Mouse (Mus musculus): ENCODE data around the gene Hacd4.

Hacd4 gene

DNA sequence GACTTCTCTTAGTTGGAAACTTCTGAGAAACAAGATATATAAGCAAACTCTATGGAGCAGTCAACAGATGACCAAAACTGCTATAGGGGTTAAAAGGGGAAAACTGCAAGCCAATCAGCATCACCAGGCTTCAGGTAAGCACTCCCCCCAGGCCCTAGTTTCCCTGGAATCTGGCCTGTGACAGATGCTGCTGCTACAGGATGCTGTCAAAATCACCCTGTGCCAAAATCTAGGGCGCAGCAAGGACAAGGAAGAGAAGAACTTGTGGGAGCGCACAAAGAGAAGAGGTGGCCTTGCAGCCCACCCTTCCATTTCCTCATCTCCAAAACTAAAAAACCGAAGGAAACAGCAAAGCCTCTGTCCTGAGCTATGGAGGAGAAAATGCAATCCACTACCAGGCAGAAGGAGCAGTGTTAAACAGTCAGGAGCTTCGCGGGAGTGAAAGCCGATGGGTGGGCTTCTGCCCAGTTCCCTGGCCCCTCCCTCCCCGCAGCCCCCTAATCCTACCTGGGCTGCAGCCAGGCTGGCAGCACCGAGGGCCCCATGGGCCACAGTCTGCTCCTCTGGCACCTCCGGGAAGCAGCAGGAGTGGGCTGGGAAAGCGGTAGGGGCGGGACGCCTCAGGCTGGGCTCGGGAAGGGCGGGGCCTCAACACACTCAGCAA lies at the start of gene Hacd4:
Gene Hacd4, minus strand, starts transcription at position 603 of the 664 bp plus-strand sequence.
- no peak for DNase-seq (ENCODE audit: low spot score)

DNA sequence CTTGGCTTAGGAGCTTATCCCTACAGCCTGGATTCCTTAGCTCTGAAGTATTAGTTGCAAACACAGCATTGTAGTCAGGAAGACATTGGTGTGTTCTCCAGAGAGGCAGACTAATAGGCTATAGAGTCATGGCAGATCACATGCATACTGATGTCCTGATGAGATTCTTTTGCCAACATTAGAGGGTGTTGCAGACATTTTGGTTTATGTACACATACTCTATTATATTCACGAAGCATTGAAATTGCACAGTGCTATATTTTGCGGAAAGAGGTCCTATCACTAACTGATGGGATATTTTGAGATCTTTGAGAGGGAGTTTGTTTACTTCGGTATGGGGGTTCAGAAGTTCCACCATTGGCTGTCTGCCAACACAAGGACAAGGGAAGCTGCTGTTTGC lies 49.4 kb upstream of the Hacd4 start:
- DNase-seq (ENCODE audit: low spot score): no peak

DNA sequence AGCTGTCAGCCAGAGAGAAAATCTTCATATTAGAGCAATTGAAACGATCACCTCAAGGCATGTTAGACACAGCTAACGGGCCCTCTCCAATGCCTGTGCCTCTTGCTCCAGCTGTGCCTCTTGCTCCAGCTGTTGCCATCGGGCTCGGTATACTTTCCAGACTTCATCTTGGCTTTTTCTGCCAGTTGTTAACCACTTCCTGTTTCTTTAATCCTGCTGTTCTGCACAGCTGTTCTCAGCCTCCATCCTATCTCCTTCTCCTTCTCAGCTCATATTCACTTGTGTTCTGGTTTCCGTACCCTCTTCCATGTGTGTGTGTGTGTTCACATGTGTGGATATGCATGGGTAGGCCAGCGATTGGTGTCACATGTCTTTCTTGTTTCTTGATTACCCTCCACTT lies 41.4 kb upstream of the Hacd4 start:
- no peak for DNase-seq (ENCODE audit: low spot score)

DNA sequence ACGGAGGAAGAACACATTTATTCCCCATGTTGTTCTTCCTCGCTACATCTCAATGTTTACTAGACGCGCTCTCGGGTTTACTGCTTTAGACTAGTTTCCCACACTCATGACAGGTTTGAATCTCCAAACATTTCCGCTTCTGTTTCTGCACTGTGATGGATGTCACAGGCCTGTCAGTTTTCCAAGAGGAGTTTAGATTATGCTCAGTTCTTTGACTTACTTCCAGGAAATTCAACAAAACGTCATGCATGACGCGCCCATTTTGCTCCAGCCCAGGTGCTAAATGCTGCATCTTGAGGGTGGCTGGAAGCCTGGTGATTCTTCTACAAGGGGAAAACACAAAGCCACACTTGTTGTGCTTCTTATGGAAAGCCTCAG lies 40.1 kb upstream of the Hacd4 start:
- DNase-seq (ENCODE audit: low spot score): no peak

DNA sequence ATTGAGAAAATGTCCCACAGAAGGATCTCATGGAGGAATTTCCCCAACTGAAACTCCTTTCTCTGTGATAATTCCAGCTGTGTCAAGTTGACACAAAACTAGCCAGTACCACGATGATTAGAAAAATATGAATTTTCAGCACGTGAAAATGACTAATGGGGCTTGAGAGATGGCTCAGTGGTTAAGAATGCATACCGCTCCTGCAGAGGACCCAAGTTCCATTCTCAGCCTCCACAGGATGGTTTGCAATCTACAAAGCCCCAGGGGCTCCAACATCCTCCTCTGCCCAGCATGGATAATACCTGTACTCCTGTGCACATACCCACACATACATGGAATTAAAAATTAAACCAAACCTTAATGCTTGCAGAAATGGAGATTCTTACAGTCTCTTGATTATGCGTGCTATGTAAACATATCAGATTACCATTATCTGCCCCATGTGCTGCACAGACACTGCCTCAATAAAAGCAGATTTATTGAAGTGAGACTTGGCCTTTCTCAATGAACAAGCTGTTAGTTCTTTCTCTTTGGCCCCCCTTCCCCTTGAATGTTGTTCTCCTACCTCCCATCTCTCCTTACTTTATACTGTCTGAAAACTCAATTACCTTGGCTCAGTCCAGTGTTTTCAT lies 39.6 kb upstream of the Hacd4 start:
- DNase-seq (ENCODE audit: low spot score): no peak

DNA sequence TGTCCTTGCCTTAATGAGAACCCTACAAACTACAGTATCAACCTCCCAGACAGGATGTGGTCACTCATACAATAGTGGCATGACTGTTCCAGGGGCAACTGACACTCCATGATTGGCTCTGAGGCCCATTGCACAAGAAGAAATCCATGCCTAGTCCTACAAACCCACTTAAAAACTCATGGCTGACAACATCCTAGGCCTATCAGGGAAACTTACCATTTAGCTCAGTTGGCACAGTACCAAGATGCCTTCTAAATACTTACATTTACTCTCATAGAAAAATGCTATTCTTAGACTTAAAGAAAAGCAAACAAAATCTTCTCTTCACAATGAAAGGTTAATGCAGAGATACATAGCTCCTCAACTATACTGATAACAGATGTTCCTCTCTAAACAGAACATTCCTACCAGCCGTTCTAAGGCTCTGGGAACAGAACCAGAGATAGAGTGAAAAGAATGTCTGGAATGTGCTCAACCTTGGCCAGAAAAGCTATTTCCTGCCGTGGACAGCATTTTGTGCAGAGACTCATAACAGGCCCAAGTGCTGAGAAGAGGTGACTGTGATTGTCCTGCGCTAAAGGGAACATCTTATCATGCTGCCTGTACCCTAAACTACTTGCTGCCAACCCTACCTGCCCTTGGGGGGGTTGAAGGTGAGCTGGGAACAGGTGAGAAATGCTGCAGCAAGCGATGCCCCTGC lies 37.9 kb upstream of the Hacd4 start:
- DNase-seq (ENCODE audit: low spot score): no peak

DNA sequence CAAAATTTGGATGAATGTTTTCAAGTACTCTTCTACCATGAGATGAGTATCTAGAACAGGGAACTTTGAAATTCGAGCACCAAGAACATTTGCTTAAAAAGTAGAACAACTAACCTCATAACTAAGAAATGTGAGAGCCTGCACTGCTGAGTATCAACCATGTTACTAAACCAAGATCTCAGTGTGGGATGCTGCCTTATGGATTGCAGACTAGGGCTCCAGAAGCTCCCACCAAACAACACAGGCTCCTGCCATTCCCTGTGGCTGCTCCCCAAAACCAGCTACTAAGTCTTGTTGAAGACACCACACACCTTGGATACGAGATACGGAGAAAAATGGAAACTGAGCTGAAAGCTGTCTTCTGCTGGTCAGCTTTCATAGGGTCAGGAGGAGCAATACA lies 37.4 kb upstream of the Hacd4 start:
- no peak for DNase-seq (ENCODE audit: low spot score)

DNA sequence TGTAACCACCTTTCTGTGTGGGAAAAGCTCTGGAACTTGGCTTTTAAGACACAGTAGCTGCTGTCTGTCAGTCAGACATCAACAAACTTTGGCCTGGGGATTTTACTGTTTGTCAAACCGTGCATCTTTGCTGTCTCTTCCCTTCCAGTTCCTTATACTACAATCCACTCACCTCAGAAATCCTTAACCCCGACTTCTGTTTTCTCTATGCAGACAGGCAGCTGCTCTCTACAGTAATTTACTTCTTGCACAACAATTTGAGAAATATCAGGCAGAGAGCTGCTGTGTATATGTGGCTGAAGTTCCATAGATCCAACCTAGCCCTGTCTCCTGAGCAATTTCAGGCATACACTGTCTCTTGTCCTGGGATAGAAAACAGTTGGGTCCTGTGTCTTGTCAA lies 32.8 kb upstream of the Hacd4 start:
- no peak for DNase-seq (ENCODE audit: low spot score)

DNA sequence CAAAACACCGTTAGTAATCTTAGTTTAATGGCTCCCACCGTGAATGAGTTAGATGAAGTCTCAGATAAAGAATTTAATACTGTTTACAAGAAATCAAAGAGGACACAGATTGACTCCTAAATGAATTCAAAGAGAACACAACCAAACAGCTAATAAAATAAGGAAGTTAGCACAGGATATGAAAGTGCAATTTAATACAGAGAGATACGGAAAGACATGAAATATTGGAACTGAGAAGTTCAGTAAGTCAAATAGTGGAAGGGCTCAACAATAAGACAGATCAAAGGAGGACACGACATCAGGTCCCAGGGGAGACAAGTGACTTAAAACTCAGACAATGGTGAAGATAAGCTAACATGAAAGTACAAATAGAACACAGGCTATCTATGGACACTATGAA lies 25.8 kb upstream of the Hacd4 start:
- no peak for DNase-seq (ENCODE audit: low spot score)

DNA sequence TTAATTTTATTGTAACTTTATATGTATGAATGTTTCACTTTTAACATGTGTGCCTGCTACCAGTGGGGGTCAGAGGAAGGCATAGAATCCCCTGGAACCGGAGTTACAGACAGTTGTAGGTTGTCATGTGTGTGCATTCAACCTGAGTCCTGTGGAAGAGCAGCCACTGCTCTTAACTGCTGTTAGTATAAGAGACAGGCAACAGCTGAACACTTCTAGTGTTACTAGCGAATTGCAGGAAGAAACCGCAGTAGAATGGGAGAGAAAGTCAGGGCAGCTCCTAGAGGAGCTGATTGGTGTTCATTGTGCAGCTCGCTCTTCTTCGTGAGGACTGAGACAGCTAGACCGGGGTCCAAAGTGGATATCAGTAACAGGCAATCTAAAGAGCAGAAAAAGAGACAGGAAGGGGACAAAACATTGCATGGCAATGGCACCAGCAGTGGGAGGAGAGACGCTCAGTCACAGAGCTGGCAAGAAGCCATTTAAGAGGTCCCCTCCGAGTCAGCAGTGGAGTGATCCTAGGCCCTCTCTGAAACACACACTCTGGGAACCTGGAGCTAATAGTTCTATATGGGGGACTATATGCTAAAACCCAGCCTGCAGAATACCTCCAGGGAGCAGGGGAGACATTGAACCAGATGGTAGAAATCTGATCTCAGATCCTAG lies 24.4 kb upstream of the Hacd4 start:
- no peak for DNase-seq (ENCODE audit: low spot score)

DNA sequence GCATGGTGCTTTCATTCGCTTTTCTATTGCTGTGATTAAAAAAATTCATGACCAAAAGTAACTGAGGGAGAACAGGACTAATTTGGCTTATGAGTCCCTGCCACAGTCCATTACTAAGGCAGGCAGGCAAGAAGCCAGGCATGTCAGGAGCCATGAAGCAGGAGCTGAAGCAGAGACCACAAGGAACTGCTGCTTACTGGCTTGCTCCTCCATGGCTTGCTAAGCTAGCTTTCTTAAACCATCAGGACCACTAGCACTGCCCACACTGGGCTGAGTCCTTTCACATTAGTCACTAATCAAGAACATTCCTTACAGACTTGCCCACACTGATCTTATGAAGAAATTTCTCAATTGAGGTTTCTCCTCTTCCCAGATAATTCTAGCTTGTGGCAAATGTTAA lies 23.8 kb upstream of the Hacd4 start:
- no peak for DNase-seq (ENCODE audit: low spot score)

DNA sequence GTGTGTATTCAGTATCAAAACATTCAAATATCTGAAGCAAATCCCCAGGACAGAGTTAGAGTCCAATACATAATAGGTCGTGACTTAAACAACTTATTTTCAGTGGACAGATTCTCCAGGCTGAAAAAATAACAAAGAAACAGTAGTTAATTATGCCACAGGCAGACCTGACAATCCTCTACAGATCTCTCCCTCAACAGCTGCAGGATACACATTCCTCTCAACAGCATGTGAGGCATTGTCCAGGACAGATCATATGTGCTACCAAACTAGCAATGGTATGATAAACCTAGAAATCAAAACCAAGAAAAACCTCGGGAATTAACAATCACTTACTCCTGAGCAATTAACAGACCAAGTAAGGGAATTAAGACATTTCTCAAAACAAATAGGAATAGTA lies 22.6 kb upstream of the Hacd4 start:
- DNase-seq (ENCODE audit: low spot score): no peak

DNA sequence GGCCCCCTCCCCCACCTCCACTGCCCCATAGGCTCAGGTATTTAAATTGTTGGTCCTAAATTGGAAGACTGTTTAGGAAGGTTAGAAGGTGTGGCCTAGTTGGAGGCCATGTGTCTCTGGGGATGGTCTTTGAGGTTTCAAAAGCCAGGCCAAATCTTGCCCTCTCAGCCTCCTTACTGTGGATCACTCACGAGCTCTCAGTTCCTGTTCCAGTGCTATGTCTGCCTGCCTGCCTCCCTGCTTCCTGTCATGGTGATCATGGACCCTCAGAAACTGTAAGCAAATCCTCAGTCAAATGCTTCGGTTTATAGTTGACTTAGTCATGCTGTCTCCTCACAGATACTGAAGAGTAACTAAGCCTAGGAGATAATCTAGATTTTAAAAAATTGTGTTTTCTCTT lies 19.9 kb upstream of the Hacd4 start:
- no peak for DNase-seq (ENCODE audit: low spot score)

DNA sequence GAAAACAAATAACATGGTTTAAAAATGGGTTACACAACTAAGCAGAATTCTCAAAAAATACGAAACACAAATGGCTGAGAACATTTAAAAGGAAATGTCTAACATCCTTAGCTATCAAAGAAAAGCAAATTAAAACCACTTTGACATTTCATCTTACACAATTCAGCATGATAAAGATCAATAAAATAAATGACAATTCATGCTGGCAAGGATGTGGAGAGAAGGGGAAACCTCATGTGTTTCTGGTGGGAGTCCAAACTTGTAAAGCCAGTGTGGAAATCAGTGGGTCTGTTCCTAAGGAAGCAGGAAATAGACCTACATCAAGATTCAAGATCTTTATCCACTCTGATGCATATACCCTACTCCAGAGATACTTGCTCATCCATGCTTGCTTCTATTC lies 19.4 kb upstream of the Hacd4 start:
- DNase-seq (ENCODE audit: low spot score): no peak

DNA sequence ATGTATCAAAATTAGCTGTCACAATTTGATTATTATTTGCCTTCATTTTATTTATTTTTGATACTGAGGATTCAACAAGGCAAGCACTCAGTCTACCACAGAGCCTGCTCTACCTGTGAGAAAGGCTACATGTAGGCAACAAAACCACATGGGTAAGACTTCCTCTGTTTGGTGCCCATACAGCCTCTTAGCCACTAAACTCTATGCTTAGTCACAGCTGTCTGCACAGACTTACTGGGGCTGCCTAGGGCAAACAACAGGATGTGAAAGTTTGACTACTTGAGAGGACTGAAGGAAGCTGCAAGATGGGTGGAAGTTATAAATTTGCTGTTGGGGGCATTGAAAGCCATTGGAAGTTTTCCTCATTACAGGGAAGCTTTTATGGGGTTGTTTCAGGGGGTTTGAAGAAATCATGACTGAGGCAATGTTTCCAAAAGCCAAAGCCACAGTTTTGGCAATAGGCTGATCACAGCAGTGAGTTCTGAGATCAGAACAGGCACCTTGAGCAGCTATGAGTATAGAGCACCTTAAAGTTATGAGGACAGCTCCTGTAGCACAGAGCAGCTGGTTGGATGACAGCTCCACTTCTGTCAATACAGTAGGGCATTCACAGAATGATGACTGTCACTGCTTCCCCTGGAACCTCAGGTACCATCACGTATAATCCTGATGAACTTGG lies 11.5 kb upstream of the Hacd4 start:
- DNase-seq (ENCODE audit: low spot score): no peak

DNA sequence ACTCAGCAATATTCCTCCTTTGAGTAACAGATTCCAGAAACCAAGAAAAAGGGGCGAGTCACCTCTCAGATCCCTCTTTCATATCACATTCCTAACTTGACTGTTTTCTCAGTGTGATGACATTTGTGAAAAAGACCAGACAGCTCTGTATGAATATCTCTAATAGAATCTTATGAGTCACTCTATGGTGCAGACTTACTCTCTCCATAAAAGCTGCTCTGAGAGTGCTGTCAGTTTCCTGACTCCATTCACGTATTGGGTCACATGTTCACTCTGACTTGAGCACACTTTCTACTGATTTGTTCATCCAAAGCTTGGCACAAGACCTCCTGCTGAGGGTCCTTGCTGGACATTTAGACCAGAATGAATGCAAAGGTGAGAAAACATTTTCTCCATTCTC lies 10.2 kb upstream of the Hacd4 start:
- DNase-seq (ENCODE audit: low spot score): no peak

DNA sequence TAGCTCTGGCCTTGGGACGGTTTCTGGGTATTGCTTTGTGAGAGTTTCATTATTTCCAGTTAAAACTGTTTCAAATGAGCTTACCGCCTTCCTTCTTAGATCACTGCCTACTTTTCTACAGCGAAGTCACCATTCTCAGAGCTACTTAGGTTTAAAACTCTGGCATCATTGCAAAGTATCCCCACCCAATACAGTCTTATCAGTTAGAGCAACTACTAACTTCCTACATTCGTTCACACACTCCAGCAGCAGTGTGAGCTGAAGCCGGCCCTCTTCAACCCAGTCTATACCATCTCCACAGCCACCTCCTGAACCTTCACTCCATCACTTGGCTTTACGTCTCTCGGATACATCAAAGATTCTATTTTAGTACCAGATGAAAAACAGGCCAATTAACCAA lies 2.1 kb upstream of the Hacd4 start:
- no peak for DNase-seq (ENCODE audit: low spot score)

DNA sequence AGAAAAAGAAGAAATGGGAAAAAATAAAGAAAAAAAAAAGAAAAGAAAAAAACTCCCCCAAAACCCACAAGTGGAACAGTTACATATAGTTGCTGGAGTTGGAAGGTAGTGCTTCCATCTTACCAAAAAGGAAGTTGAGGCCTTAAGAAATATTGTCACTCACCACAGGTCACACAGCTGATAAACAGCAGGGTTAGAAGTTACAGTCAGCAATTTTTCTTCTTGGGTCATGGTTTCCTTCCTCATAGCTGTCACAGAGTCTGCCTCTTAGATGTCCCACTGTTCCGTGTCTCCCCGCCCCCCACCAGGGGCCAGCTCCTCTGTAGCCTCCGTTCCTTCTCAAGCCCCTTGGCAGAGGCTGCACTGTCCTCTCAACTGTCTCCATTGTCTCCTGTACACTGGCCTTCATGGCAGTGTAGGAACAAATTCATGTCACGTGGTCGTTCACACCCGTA lies 968 bp upstream of the Hacd4 start:
- no peak for DNase-seq (ENCODE audit: low spot score)

DNA sequence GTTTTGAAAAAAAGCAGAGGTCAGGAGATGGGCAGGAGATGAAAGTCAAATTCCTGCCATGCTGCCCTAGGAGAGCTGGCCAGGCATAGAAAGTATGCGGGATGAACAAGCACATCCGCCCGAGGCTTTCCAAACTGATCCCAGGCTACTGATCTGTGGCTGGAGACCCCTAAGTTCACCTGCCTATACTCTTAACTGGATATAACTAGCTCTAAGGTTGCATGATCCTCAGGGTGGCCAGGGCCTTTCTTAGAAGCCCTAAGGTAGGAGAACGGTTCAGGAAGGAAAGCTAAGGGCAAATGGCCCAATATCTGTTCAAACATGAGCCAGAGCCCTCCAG lies 232 bp upstream of the Hacd4 start:
- no peak for DNase-seq (ENCODE audit: low spot score)

DNA sequence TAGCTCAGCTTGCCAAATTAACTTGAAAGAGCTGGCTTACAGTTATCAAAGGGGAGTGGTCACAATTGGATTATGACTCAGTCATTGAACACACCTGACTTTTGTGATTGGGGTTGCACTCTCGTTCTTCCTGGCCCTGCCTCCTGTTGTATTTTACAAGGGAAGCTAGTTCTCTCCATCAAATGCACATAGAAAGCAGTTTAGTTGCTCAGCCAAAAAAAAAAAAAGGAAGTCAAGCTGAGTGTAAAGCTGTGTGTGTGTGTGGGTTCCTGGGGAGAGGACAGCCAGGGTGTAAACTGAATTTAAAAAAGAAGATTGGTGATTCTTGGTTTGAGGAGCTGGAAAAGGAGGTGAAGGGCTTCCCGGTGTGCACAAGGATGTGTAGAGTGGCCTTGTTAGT lies 811 bp downstream of the Hacd4 start:
- DNase-seq (ENCODE audit: low spot score): no peak

DNA sequence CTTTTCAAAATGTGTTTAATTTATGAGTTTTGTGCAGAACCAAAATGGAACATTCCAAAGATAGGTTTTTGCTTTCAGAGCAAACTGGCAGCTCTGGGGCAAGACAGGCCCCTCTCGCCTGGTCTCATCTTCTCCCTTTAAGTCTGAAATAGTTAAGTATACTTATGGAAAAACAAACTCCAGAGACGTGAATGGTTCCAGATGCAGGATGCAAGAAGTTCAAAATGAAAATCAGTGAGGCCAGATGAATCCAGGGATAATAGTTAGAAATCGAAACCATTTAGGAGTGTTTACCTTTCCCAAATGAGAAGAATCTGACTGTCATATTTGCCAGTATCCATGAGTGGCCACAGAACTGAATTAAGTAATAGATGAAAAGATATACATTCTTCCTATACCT lies 1.6 kb downstream of the Hacd4 start:
- DNase-seq (ENCODE audit: low spot score): no peak

DNA sequence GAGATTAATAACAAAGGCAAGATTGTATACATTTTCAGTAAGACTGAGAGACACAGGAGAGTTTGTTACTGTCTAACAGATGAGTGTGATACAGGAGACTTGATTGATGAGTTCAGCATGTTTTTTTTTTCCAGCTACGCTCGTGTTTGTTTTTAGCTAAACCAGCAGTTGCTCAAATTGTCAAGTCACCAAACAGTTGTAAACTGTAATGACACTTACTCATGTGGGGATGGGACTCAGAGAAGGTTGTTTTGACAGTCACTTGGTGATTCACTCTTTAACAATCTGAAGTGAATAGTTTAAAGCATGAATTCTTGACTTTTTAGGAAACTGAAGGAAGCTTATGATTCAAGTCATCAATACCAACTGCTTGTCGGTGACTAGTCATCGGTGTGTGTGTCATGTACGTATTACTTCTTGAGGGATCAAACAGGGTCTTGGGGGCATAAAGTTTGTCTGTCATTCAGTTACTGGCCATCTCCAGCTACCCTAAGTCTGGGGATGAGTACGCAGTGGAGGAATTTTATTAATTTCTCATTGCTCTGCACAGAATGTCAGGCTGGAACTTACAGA lies 2.0 kb downstream of the Hacd4 start:
- DNase-seq (ENCODE audit: low spot score): no peak
